Mouse (Mus musculus) bone marrow macrophage, adult 2 months (primary cell): ENCODE results near the gene Gfer.

Experiments used
- CTCF ChIP-seq: IDR thresholded peaks from 2 replicates; pipeline ENCODE4 v1.5.1; 2012; ENCODE audit warnings: low read depth, mild to moderate bottlenecking, low read length, moderate library complexity
- POLR2A ChIP-seq: IDR thresholded peaks from 2 replicates; pipeline ENCODE4 v1.6.1; 2012; ENCODE audit warnings: mild to moderate bottlenecking, low read depth, low read length, borderline replicate concordance

- TF ChIP-seq CTCF = no peak
- TF ChIP-seq POLR2A = no peak
Observed at GRCm38 (mm10) chr17:24707801-24708425, 12.0 kb upstream of the Gfer start.
